Mouse (Mus musculus) ES-CJ7 (cell line): ENCODE measurements around the gene 4930523C07Rik.

Experiments
- DNase-seq: peaks from one replicate; pipeline ENCODE4 v3.0.0; 2011; ENCODE audit warnings: low read depth, low spot score

Gene 4930523C07Rik

GRCm38 (mm10) chr1:160045971-160046370 lies 1.8 kb downstream of the 4930523C07Rik start:
- no peak for DNase-seq

- DNase-seq, result no peak
These were observed 2.6 kb downstream of the 4930523C07Rik start for GRCm38 (mm10) chr1:160046786-160047185.

- no peak for DNase-seq
These were observed 3.3 kb downstream of the 4930523C07Rik start for GRCm38 (mm10) chr1:160047481-160047931.

- DNase-seq, result no peak
These were observed 5.1 kb downstream of the 4930523C07Rik start for GRCm38 (mm10) chr1:160049131-160049880.

- DNase-seq, result no peak
These were observed 6.7 kb downstream of the 4930523C07Rik start for GRCm38 (mm10) chr1:160050898-160051297.

GRCm38 (mm10) chr1:160052556-160053315 lies 8.6 kb downstream of the 4930523C07Rik start:
- no peak for DNase-seq

- DNase-seq, result no peak
These were observed 9.5 kb downstream of the 4930523C07Rik start for GRCm38 (mm10) chr1:160053510-160054305.

- DNase-seq, result no peak
These were observed 10.3 kb downstream of the 4930523C07Rik start for GRCm38 (mm10) chr1:160054366-160055078.

- DNase-seq, result no peak
These were observed 13.5 kb downstream of the 4930523C07Rik start for GRCm38 (mm10) chr1:160057657-160058056.

GRCm38 (mm10) chr1:160059908-160060307 lies 15.7 kb downstream of the 4930523C07Rik start:
- DNase-seq, result no peak

GRCm38 (mm10) chr1:160060542-160060941 lies 16.4 kb downstream of the 4930523C07Rik start:
- DNase-seq, result no peak

GRCm38 (mm10) chr1:160061321-160061720 lies 17.1 kb downstream of the 4930523C07Rik start:
- no peak for DNase-seq

- peak; percentile 63 for DNase-seq
These were observed 17.7 kb downstream of the 4930523C07Rik start for GRCm38 (mm10) chr1:160061725-160062366.

- no peak for DNase-seq
These were observed 20.5 kb downstream of the 4930523C07Rik start for GRCm38 (mm10) chr1:160064547-160065144.

GRCm38 (mm10) chr1:160078882-160079661 lies 34.9 kb downstream of the 4930523C07Rik start:
- DNase-seq, result peak; percentile 9

- DNase-seq, result peak; percentile 78
These were observed 36.7 kb downstream of the 4930523C07Rik start for GRCm38 (mm10) chr1:160080800-160081436.

GRCm38 (mm10) chr1:160082647-160083046 lies 38.5 kb downstream of the 4930523C07Rik start:
- DNase-seq, result no peak

- DNase-seq, result no peak
These were observed 40.1 kb downstream of the 4930523C07Rik start for GRCm38 (mm10) chr1:160084239-160084638.

- no peak for DNase-seq
These were observed 42.5 kb downstream of the 4930523C07Rik start for GRCm38 (mm10) chr1:160086651-160087050.
